Mouse (Mus musculus): ENCODE data around the gene Rapgef2. TPM values are rescaled to one million over a fixed set of nuclear protein-coding genes. Genes with fewer than 3 reads are reported as not detected.

Gene Rapgef2
- total RNA-seq, 2 experiments from 2014 or later, result 22.9 to 23.0 TPM

DNA sequence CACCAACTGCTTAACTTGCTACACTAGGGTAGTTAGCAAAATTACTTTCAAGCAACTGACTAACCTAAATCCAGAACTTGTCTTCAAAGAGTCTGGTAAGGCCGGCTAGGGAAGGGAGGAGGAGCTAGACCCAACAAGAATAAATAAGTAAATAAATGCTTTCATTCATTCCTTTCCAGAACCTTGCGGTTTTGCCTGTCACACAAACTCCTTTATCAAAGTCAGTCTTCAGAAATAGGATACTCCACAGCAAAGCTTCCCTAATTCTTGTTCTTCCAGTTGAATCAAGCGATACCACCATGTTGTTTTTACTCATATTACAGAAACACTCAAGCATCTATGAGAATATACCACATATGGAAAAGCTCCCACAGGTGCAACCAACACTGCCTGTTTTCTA, 2.3 kb downstream of the Rapgef2 start:
- no peak for DNase-seq

DNA sequence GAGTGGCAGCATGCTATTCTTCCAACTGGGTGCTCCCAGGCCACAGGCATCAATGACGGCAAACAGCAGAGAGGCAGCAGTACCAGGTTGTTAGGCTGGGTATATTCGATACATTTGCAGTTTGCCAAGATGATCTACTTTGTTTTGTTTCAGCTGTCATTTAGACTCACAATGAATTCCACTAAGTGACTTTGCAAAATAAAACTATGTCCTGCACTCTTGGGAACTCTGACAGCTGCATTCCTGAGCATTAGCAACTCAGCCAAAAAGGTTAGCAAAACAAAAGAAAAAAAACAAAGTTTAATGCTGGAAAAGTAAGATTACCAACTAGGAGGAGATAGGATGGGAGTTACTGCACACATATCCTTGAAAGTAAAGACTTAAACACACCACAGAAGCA, 3.3 kb downstream of the Rapgef2 start:
- no peak for DNase-seq

DNA sequence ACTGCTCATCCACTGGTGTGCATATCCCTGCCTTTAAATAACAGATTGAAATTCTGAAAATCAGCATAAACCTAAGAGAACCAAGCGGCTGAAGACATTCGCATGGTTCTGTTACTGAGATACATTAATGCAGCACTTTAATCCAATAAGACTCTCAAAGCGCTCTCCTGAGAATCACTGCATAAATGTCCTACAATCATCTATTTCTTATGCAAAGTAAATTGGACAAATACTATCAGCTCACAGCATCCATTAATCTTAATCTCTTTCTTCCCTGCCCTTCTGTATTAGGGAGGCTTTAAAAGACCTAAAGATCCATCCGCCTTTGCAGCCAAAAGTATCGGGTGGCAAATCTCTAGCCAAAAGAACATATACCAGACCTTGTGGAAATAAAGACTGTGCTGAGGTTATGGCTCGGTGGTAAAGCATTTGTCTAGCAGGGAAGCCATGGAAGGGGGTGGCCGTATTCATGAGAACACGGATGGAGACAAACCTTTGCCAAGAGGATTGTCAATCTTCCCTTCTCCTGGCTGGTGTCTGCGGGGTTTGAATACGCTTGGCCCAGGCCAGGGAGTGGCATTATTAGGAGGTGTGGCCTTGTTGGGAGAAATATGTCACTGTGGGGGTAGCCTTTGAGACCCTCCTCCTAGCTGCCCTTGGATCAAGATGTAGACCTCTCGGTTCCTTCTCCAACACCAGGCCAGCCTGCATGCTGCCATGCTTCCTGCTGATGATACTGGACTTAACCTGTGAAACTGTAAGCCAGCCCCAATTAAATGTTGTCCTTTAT, 10.3 kb downstream of the Rapgef2 start:
- no peak for DNase-seq

DNA sequence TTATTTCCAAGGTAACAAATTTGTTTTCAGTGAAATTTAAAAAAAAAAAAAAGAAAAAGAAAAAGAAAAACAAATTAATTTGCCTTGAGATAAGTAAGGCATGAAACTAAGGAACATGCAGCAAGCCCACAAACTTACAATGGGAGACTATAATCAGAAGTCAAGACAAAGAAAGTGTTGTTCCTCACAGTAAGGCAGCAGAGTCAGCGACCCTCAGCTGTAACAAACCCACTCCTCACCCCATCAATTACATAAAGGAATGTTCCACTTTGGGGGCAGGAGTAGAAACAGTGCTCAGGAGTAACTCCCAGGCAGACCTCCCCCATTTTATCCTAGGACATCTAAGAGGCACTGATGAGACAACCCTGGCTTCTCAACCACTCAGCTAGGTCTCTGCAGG, 13.0 kb downstream of the Rapgef2 start:
- no peak for DNase-seq

DNA sequence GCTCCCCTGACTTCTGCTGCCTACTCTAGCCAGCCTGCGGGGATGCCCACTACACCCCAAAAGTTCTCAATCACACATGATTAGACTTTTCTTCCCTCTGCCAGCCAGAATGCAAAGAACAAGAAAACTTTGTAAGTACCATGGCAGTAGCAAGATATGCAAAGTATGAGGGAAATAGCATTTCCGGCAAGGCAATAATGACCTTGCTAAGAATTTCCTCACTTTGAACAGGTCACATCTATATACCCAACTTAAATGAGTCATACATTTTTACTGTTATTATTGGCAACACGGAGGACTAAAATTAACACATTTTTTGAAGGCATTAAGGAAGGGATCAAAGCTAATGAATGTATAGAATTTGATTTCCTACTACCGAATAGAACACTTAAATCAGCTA, 13.4 kb downstream of the Rapgef2 start:
- no peak for DNase-seq

DNA sequence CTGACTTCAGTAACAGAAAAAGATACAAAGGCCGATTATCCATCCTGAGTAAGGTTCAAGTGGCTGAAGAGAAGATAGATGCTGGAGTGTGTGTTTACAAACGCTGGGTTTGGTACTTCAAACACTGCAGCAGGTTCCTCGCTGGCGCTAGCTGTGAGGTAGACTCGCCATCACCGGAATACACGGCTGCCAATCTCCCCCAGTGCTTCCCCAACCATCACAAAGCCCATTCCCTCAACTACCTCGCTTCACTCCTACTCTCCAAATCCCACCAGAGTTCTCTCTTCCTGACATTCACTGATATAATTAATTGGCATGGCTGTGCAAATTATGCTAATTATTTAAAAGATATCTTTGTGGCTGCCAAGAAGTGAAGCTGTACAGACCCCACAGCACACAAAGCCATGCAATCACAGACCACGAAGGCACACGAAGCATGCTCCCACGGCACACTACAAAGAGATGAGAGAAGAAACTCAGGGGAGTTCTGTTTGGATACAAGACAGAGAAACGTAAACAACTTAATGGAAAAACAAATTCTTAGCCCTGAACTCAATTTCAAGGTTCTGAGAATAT, 15.2 kb downstream of the Rapgef2 start:
- no peak for DNase-seq

DNA sequence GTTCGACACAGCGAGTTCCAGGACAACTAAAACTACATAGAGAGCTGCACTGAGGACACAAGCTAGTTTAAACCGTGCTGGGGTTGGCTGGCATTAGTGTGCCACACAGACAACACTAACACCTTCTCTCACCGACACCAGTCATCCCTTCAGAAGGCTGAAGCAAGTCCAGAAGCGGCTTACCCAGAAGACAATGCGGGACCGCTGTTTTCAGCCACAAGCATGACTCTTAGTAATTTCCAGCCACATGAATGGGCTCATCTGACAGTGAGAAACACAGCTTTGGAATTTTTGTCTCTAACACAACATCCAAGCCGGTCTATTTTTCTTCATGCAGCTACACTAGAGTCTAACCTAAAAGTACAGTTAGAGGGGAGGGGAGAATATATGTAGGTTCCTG, 16.4 kb downstream of the Rapgef2 start:
- DNase-seq, result no peak

DNA sequence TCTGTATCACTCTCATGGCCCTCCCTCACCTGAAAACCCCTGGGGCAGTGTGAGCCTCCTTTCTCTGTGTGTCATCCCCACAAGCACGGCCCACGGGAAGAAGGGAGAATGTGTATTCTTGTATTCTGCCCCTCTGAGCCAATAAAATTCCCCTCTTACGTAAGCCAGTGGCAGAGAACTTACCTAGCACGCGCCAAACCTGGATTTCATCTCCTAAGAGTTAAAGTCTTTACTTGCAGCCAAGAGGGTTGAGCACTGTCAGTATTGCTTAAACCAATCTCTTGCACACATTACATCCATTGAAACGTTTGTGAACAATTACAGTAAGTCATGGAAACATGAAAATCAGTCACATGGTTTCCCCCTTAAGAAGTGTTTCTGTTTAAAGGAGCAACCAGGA, 19.3 kb downstream of the Rapgef2 start:
- DNase-seq, result no peak

DNA sequence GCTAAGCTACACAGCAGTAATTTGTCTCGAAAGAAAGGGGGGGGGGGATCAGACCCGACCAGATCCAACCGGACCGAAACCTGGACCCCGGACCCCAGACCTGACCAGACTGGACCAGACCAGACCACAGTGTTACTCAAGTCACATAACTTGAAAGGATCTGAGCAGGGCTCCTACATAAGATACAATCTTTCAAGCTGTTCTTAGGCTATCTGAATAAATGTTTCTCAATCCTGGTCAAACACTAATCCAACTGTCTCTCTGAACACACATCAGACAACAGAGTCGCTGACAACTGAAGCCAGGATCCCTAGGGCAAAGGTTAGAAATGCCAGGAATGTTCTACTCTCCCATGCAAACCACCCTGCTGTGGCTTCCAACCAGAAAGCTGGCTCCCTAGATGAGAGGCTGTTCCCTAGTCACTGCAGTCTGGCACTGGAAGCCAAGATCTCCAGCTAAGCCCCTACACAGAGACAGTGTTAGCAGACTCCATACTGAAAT, 24.5 kb downstream of the Rapgef2 start:
- peak in 1 of 2 experiments; percentile 21 for DNase-seq

DNA sequence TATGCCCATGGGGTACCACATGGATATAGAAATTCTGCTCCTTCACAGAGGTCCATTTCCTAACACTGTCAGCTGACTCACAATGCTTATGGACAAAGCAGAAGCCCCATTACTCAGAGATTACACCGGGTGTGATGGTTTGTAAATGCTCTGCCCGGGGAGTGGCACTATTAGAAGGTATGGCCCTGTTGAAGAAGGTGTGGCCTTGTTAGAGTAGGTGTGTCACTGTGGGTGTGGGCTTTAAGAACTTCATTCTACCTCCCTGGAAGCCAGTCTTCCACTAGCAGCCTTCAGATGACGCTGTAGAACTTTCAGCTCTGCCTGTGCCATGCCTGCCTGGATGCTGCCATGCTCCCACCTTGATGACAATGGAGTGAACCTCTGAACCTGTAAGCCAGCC, 32.3 kb downstream of the Rapgef2 start:
- no peak for DNase-seq

DNA sequence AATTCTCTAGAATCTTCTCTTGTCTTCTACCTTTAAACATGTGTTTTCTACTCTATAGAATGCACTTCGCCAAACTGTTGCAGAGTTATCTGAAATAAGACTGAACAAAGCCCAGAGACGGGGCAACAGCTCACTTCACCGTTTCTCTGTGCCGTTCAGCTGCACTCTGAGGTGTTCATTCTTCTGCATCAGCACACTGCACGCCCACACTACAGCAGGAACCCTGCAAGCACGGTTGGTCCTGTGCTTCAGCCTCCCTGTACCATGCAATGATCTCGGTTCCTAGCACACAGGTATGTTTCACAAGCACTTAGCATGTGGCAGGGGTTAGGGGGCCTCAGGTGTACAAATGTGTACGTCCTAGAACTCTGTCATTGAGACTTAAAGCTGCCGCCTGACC, 32.9 kb downstream of the Rapgef2 start:
- no peak for DNase-seq

DNA sequence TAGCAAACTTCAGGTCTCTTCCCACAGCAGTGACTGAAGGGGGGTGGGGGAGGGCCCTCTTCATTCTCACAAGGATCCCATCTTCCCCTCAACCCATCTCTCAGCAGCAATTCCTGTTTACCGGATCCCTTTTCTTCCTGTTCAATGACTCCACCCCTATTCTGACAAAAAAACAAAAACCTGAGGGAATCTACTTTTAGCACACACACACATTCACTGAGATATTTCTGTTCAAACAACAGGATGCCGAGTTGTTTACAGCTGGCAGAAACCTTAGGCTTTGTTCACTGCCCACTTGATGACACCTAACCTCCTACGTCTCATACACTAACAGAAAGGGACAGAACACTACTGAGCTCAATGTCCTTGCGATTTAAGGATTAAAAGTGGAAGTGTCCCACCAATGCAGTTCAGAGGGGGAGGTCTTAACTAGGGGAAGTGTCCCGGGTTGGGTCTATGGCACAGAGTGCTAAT, 33.4 kb downstream of the Rapgef2 start:
- DNase-seq, result peak in 1 of 2 experiments; percentile 16

DNA sequence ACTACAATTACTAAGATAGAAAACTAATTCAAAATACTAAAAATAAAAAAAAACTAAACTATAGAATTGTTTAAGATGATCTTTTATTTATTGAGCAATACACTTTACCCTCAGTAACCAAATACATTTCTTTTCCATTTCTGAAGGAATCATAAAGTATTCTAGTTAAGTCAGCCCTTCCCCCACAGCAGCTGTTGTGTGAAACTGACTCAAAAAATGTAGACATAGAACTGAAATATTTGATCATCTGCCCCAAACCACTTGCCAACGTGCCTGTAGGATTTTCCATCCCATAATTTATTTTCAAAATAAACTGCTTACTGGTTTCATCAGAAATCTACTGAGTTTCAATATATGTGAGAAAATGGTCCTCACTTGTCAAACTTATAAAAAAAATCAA, 36.4 kb downstream of the Rapgef2 start:
- DNase-seq, result no peak

DNA sequence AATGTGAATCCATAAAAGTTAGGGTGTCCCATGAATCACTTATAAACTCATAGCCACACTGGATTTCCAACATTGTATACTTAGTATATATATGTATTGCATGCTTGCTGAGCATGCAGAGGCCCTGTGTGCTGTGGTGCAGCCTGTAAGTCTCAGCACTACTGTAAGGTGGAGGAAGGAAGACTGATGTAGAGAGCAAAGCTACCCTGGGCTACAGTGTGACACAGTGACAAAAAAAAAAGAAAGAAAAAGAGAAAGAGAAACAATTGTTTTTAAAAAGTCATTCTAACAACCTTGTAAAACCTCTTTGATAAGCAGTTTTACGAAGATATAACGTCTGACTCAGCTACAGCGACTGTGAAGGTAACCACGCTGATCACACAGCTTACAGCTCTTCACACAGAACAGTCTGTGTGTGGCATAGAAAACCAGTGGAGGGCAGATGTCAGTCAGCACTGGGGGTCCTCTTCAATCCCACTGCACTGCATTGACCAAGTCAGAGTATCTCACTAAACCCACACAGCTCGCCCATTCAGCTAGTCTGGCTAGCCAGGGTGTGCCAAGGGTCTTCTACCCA, 37.6 kb downstream of the Rapgef2 start:
- DNase-seq, result no peak

DNA sequence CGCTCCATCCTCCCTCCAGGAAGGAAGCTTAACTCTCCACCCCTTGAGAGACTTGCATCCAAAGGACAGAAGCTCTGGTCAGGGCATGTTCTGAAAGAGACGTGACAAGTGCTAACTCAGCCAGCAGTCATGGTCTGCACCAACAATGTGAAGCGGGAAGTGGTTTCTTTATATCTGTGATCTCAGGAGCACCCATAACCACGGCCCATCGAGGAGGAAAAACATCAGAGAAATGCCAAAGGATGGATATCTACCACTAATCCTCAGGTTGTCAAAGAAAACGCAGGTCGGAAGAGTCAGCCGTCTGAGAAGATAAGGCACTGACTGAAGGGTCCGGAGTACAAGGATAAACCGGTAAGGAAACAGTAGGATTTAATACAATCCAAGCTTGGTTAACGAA, 38.1 kb downstream of the Rapgef2 start:
- no peak for DNase-seq

DNA sequence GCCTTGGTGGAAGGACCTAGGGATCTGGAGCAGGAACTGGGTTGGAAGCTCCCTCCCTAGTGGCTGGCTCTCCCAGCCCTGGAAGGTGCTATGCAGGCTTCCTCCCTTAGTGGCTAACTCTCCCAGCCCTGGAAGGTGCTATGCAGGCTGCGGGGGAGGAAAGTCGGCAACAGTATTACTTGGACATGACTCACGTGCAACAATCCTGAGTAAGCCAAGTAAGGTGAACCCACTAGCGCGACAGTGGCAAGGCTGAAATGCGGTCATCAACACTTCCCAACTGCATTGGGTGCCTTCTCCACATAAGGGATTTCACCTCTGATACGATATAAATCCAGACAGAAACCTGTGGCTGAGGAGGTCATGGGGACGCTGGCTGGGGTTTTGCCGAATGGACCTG, 42.0 kb downstream of the Rapgef2 start:
- DNase-seq, result no peak

DNA sequence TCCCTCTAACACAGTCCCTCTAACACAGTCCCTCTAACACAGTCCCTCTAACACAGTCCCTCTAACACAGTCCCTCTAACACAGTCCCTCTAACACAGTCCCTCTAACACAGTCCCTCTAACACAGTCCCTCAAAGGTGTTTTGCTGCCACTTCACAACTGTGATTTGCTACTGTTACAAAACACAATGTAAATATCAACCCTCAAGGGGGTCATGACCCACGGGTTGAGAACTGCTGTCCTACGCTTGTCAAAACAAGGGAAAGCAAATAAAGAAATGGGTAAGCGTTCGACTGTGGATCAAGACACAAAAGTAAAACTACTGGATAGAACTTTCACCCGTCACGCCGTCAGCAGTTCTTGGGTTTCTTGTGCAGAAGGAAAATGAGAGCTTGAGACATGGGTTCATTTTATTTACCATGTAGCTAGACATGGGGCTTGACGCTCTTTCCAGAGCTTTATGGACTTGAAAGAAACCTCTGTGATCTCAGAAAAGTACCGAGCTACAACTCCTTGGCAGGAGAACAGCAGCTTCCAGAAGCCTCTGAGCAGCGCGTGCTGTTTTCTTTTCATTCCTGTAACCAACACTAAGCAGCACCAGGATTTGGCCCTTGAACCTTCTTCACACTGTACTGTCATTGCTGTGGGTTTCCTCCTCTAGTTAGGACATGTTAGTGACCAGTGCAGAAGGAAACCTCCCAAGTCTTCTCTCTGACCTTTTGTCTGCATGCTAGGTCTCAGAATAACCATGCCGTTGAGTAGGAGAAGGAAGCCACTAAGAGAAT, 43.2 kb downstream of the Rapgef2 start:
- no peak for DNase-seq

DNA sequence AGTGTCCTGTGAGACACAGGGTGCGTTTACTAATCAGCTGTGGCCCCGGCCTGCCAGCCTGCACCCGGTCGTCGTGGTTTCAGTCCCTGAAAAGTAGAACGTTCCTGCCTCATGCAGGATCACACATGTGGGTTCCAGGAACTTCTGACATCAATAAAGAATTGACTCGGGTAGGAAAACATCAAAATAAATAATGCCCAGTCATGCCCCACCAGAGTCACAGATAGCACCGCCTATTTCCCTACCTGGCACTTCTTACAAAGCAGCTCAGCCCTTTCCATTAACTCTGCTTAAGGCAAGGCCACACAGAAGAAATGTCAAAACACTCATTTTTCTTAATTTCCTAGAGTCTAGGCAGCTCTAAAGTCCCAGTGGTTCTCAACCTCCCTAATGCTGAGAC, 44.0 kb downstream of the Rapgef2 start:
- DNase-seq, result no peak

DNA sequence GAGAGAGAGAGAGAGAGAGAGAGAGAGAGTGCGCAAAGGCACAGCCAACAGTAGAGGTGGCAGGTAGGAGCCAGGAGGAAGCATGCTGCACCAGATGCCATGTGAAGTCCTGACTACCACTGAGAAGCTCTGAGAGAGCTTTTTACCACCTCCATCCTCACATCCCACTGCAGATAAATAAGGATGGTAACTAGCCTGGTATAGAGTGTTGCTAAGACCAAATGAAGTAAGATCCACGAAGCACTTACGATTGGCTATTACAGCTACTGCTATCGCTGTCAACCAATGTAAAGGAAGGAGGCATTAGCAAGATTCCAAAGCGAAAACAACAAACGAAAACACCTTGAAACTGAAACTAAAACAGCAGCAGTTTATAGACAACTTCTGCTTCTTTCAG, 47.3 kb downstream of the Rapgef2 start:
- DNase-seq, result no peak

DNA sequence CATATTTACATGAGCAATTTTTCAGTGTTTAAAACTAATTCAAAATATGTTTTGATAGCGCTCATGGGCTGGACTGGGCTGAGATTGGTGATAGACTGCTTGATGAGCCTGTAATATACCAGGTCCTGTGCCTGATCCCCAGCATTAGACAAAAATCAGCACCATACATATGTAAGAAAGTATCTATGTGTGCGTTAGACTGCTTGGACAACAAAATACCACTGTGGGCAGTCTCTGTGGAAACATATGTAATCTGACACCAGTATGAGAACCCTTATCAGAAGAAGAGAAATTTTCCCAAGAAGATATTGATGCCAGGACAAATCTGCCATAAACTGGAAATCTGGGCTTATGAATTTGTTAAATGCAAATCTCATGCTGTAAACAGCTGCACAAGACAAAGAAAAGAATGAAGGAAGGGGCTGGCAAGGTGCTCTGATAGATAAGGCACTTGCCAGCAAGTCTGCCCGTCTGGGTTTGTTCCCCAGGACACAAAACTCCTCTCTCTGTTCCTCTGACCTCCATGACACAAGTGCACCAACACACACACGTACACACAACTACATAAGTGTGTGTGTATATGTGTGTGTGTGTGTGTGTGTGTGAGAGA, 47.8 kb downstream of the Rapgef2 start:
- no peak for DNase-seq

DNA sequence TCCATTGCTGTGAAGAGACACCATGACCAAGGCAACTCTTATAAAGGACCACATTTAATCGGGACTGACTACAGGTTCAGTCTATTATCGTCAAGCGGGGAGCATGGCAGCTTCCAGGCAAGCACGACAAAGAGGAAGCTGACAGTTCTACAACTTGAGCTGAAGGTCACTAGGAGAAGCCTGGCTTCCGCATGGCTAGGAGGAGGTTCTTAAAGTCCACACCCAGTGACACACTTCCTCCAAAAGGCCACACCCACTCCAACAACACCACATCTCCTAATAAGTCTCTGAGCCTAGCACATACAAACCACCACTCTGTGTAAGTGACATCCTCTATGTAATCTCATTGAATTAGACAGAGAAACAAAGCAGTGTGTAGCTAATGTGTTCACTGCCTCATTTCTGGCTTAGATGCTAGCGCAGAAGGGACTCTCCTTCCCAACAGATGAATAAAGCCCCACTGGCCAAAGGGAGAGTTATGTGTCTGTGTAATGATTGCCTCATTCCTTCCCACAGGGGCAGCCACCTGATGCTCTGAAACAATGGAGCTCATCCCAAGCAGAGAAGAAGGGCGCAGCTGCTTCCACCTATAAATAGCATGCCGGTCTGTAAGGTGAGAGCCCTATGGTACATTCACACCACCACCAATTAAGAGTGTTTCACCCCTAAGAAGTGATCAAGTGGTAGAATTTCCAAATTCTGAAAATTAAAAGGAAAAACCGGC, 48.5 kb downstream of the Rapgef2 start:
- no peak for DNase-seq

DNA sequence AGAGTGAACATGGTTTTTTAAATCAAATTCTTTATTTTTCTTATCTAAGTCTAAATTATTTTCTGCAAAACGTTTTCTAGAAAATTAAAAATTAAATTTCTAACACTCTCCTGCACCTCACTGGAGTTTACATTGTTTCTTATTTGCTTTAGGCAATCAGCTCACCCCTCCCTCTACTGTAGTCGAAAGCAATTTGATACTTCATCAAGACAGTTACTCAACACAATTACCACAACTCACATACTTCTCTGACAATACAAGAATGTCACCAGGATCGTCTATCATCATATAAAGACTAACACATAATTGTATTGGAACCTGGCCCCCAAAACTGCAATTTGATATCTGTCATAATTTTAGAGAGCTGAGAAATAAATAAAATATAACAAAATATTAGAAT, 51.8 kb downstream of the Rapgef2 start:
- DNase-seq, result no peak
